Mouse (Mus musculus) MEL-GATA-1-ER (cell line): ENCODE measurements at regions not wholly inside any gene's neighbourhood (a gene's known extent, or its start where the extent isn't known, plus 50 kb on each side); places are given as distances from the start of the nearest gene placed in this dataset.
A peak's percentile ranks its signal among the peaks of the same experiment; 100 is the strongest.

Source experiments
- DNase-seq: peaks from one replicate; pipeline ENCODE4 v3.0.0-alpha.2; 2012; ENCODE audit warnings: low read depth; ENCODE audit errors: extremely low read depth

DNA sequence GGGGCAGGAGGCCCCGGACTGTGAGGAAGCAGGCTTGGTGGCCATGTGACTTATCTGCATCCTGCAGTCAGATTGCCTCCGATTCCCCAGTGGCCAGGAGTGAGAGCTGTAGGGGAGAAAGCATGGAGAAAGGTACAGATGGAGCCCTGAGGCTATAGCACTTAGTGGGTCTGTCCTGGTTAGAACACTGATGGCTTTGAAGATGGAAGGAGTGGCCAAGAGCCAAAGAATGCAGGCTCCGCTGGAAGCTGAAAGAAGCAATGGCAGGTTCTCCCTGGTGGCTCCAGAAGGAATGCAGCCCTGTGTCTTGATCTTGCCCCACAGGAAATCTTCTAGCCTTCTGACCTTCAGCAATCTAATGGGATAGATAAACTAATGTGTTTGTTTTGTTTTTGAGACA, 926.3 kb downstream of the 4930447A16Rik start:
- no peak for DNase-seq

DNA sequence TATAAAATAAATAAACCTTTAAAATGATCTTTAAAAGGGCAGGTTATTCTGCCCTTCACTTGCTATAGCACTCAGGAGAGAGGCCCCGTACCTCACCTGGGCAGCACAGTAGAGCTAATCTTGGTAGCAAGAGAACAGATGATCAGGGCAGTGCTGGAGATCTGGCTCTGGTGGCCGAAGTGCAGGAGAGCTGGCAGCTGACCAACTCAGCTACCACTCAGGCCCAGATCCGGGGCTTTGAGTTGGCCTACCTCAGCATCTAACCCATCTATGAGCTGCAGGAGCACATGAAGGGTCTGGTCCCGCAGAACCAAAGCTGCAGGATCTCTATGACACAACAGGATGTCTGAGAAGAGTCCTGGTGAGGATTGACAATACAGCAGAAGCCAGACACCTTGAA, 928.0 kb downstream of the 4930447A16Rik start:
- DNase-seq: no peak

DNA sequence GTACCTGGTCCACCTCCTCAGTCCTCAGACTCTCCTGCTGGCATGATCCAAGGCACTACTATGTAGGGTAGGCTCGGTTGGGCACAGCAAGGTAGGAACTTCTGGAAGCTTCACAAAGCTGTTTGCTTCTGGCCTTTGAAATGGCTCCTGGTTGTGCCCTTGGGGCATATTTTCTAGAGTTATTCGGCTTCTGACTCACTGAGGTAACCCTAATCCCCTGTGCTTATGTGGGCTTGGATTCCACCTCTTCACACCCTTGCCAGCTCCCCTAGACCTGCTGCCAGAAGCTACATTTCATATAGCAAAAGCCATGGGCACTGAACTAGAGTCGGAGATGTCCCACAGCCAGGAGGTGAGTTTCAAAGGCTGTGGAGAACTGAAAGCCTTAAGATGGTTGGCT, 933.7 kb downstream of the 4930447A16Rik start:
- no peak for DNase-seq

DNA sequence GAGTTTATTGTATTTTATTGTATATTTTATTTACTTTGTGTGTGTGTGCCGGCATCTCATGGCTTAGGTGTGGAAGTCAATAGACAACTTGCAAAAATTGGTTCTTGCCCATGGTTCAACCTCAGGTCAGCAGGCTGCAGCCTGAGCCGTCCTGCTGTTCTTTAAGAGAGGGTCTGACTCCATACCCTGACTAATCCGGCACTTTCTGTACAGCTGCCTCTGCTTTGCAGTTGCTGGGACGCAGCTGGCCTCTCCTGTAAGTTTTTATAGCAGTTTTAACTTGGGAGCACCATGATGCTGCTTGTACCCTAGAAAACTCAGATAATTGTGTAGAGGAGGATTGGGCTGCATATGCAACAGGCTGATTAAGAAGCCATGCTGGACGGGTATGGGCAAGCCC, 938.2 kb downstream of the 4930447A16Rik start:
- no peak for DNase-seq

DNA sequence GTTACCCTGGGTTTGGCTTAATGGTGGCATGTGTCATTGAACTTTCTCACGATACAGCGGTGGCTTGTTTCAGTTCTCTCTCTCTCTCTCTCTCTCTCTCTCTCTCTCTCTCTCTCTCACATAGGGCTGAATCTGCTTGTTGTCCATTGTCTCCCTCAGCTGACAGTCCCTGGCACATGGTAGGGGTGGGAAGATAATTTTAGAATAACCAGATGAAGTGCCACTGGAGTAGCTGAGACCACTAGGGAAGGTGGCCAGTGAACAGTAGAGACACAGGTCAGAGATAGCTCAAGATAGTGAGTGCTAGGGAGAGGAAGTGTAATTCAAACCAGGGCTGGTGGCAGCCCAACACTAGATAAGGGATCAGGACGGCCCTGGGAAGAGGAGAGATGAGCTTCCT, 938.7 kb downstream of the 4930447A16Rik start:
- no peak for DNase-seq

DNA sequence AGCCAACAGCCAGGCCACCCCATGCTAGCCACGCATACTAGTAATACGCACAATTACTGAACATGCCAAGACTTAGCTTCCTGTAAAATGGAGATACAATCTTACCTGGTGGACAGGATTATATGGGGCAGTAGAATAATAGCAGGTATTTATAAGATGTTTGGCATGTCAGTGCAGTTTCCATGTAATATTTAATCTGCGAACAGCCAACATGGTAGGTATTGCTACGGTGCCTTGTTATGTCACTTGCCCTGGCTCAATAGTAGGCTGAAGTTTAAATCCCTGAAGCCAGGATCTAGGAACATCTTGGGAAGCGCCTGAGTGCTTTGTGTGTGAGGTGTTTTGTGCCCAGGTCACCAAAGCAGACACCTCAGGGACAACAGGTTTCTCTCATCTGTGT, 942.3 kb downstream of the 4930447A16Rik start:
- DNase-seq: no peak

DNA sequence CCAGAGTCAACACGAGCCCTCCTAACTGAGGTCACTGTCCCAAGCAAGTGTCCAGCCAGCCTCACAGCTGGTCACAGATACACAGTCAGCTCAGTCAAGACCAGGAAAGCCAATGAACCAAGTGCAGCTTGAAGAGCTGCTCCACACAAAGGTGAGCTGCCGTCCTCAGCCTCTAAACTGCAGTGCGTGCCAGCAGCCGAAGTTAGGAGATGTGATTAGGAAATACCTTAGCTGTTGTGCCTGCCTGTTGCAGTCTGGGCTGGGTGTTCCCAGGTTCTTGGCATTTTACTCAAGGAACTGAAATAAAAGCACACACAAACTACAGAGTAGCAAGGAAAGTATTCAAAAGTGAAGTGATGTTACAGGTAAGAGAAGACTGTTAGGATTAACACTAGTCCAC, 942.9 kb downstream of the 4930447A16Rik start:
- no peak for DNase-seq

DNA sequence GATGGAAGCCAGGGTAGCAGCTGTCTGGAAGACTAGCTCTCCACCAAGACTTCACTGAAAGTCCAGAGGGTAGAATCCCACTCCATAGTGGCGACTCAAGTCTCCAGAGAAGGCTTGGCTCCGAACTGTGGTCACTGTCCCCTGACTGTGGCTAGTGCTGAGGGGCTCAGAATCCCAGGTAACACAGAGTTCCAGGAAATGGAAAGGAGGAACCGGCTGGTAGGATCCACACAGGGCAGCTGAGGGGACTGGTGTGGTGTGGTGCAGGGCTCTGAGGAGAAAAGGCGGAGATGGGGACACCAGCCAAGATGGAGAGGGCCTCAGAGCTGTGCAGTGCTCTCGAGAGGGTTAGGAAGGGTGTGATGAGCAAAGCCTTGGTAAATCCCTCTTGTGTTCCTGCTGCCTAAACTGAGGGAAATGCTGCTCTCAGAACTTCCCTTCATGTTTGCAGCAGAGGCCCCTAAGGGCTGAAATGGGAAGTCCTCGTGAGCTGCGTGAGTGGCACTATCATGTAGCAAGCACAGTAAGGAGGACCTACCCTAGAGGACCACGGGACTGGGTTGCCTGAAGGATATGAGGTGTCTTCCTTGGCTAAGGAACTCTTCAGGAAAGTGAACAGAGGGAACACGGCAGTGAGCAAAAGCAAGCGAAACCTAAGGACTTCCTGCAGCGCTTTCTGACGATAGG, 946.2 kb downstream of the 4930447A16Rik start:
- DNase-seq: no peak

DNA sequence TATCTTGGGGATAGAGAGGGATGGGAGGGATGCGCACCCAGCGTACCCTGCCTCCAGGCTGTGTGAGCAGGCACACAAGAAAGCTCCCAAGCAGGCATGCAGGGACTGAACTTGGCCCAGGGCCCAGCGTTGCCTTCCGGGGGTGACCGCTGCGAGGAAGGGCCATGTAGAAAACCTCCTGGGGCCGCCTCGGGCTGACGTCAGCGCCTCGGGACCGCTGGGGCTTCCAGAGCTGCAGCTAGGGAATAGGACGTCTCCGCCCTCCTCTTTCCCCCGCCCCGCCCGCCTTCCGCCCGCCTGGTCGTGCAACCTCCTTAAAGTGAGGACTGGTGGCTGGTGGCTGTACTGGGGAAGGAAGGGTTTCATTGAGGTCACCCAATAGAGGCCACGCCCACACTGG, 948.4 kb downstream of the 4930447A16Rik start:
- DNase-seq: no peak

DNA sequence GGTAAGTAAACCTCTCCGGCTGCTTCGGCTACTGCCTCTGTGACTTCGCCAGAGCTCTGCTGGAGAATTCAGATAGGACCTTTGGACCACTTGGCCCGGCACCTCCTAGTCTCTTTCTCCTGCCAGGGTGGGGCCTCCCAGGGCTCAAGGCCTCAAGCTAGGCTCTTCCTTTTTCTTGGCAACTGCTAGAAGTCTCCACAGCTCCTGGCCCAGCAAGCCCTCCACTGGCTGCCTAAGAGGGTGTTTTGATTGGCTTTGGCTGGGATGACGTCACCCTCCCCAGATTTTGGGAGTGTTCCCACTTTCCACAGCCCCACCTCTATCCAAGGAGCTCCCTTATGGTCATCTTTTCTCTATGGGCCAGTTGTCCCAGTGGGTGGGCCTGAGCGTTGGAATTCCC, 949.4 kb downstream of the 4930447A16Rik start:
- DNase-seq: no peak

DNA sequence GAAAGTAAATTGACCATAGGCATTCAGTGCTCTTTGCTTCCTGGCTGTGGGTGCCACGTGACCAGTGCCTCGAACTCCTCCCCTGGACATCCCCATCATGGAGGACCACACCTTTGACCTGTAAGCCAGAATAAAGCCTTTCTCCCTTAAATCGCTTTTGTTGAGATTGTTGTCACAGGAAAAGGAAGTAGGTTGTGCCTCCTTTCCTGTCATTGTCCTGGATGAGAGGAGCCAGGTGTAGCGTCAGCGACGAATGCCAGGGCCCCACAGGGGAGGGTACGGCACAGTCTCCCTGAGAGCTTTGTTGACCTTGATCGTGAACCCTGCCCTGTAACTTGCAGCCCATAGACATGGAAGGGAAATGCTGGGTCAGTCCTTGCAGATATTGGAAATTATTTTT, 952.8 kb downstream of the 4930447A16Rik start:
- no peak for DNase-seq

DNA sequence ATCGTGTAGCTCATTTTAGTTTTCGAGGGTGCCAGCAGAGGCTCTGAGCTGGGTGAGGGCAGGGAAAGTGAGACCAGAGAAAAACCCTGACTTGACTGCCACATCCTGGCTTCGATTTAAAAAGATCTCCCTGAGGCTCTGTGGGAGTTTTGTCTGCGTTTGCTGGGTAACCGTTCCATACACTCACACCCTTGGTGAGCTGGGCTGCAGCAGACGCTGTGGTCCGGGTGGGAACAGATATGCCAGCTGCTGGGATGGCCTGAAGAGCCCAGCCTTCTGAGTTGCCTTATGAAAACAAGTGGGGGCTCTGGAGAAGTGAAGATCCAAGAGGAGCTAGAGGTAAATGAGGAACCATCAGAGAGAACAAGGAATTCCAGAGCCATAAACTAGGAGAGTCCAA, 962.3 kb downstream of the 4930447A16Rik start:
- DNase-seq: no peak

DNA sequence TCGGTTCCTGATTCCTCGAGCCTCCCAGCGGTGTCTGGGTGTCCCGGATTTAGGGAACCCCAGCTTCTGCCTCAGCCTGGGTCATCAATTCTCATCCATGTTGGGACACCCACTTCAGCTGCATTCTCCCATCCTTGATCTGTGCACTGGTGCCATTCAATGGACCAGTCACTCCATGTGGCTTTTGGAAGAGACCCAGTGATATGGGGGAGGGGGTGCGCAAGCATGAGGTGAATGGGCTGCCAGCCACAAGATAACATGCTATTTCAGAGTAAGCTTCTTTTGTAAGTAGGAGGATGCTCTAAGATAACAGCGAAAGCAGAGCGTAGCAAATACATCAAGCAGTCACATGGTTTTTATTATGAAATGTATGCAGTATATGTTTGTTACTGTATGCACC, 963.1 kb downstream of the 4930447A16Rik start:
- no peak for DNase-seq

DNA sequence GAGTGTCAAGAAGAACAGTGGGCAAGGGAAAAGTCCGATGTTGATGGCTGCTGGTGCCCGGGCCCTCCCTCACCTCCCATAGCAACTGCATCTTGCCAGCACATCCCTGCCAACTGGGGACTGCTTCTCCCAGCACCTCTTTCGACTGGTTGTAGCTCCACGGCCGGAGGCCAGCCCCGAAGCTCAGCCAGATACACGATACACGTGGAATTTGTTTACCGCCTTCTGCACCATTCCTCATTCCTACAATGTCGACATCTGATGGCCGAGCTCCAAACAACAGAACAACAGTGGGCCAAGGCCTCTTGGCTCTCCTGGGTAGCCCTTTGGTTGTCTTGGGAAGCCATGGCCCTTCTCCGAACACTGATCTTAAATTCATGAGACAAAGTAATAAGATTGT, 965.1 kb downstream of the 4930447A16Rik start:
- DNase-seq: no peak

DNA sequence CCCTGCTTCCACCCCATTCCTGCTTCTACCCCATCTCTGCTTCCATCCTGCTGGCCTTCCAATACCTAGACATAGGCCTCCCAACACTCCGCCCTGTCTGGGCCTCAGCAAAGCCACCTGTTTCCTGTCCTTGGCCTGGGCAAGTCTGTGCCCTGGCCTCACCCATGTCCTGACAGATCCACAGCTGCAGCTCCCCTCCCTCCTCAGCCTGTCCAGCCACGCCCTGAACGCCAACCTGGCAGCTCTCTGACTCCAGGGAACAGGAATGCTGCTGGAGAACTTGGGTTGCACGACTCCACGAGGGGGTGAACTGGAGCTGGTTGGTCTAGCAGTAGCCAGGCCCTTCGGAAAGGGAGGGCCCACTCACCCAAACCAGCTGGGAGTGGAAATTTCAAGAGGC, 966.1 kb downstream of the 4930447A16Rik start:
- DNase-seq: no peak

DNA sequence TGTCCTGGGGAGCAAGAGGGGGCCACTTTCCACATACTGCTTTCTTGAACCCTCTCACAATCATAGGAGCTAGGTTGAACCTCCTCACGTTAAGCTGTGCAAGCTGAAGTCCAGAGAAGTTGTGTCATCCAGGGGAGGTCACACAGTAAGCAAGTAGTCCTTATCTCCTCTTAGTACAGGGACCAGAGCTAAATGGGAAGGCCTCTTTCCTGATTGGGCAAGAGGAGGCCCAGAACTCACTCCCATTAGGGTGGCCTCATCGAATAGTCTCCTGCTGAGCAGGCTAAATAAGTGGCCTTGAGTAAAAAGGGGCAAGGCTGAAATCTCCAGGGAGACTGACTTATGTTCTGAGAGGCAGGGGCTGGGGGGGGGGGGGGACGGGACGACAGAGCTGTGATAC, 966.5 kb downstream of the 4930447A16Rik start:
- no peak for DNase-seq

DNA sequence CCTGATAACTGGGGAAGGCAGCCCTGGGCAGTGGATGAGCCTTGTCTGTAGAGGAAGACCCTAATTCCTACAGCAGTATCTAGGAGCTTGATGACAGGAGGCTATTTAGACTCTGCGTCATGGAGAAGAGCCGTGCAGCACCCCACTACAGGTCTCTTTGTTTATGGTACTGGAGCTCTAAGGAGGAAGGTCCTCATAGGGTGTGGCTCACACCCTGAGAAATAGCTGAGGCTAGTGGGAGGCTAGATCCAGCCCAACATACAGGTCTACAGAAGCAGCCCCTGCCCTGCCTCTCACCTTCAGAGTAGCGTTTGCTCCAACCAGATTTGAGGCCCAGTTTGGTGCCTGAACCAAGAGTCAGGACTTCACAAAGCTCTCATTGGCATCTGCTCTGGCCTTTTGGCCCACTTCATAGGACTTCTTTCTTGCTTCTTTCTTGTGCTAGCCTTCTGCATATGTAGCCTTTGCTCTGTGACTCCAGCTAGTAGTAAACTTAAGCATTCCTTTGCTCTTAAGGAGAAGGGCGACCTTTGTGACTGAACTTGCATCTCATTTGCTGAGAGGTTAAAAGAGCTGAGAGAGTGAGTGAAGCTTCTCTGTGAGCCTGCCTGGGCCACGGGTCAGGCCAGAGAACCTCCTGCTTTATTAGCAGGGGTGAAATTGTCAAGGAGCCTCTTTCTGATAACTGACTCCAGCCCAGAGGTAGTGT, 967.2 kb downstream of the 4930447A16Rik start:
- no peak for DNase-seq

DNA sequence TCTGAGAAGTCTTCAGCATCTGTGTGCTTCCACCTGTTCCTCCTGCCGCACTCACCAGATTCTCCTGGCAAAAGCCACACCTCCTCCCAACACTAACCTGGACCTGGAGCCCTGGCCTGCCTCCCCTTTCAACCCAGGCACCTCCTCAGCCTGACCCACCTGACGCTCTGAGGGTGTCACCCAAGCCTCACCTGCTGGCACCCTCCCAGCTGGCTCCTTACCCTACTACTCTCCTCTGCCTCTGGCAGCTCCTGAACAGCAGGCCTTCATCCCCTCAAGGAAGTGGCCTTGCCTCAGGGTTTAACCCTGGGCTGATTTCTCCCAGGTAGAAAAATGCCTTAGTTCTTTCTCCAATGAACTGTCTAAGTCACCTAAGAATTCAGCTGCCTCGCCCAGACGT, 973.5 kb downstream of the 4930447A16Rik start:
- DNase-seq: no peak

DNA sequence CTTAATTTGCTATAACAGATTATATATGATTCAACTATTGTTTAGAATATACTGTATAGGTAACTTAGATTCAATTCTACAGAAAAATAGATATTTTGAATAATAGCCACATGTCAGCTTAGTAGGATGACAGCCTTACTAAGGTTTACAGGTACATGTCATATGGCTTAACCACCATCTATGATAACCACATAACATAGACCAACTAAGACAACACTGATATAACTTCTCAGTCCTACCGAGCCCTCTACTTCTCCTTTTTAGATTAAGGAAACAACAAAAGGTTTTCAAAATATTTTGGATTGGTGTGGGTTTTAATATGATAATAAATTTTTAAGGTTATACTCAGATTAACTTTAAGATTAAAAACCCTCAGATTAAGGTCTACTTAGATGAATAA, 977.4 kb downstream of the 4930447A16Rik start:
- DNase-seq: peak; percentile 66

DNA sequence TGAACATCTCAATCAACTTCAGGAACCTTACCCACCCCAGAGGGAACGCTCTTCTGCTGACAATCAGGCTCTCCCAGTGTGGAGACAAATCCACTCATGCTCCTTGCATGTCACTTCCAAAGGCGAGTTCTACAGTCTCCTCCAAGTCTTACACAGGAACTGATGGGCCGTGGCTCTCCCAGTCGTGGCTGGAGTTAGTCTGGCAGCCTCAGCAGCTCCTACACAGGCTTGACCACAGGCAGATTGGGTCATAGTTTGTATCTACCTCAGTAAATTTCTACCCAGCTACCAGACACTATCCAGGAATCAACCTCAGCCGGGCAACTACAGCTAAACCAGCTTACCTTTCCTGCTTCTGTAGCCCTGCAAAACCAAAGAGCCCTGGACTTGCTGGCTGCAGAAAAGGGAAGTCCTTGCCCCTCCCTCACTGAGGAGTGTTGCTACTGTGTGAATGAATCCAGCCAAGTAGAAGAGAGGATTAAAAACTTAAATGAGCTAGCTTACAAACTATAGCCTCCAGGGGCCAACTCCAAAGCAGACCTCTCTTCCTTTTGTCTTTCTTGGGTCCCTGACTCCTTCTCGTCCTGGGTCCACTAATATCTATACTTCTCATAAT, 978.5 kb downstream of the 4930447A16Rik start:
- DNase-seq: peak; percentile 72

DNA sequence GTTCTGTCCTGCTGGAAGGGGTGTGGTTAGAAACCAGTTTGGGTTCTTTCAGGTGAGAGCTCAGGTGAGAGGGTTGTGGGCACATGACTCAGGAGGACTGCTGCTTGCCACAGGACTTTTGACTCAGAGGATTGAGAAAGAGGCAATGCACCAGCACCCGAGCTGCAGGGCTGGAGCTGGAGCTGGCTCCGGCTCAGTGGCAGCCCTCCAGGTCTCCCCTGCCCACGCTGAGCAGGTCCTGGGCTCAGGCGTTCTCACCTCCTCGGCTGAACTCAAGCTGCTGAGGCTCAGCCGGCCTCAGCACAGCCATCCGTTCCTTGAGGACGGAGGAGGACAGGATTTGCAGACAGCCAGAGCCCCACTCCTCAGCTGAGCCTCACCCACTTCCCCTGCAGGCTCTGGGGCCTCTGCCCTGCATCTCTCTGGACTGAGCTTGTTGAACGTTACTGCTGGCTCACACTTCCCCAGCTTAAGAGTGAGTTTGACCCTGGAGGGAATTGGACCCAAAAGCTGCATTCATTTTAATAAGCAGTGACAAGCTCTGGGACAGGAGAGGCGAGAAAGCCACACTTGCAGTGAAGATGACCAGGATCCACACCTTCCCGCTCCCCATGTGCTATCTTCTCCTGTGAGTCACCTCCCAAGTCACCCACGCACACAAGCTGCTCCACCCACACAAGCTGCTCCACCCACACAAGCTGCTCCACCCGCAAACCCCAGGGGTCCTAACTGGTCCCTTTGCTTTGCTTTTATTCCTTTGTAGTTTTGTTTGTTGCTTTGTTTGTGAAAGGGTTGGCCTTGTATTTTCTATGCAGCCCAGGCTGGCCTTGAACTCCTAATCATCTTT, 981.0 kb downstream of the 4930447A16Rik start:
- DNase-seq: no peak

DNA sequence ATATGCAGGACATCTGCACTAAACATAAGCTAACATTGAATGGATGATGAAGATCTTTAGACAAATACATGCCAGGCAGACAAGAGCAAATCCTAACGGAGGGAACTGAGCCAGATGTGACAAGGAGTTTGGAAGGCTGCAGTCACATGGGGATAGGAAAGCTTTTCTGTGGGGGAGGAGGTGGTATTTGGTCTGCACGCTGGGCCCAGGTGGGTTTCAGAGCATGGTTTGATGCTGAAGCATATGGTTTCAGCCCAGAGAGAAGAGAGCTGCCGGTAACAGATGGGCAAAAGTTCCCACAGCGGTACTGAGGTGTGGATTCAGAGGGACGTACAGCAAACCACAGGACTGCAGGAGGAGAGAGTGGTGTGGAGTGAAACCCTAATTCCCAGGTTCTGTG, 982.1 kb downstream of the 4930447A16Rik start:
- no peak for DNase-seq
